Mouse (Mus musculus) hindbrain, embryonic 11.5 days (tissue): ENCODE measurements around the gene Poc5. TPM values are rescaled to one million over a fixed set of nuclear protein-coding genes. Genes with fewer than 3 reads are reported as not detected.

Source experiments
- ATAC-seq: fragments of 200-750 bp; cut with Nextera tagmentation; 2 replicates; pipeline ENCODE4 v1.8.0; 2017; ENCODE audit warnings: mild to moderate bottlenecking, moderate TSS enrichment, moderate library complexity; ENCODE audit not compliant: low FRiP score
- DNase-seq: peaks from one replicate; pipeline ENCODE4 v3.0.0-alpha.2; 2015; ENCODE audit warnings: low spot score
- H3K27ac ChIP-seq: fragments of 300-500 bp; sonication (generic); 2 replicates; pipeline ENCODE4 v1.5.1; 2014; ENCODE audit warnings: mild to moderate bottlenecking, low read depth, low read length
- H3K27me3 ChIP-seq: fragments of 300-500 bp; sonication (generic); 2 replicates; pipeline ENCODE4 v1.6.1; 2014; ENCODE audit warnings: mild to moderate bottlenecking, low read length, moderate library complexity, mixed read lengths; ENCODE audit not compliant: control insufficient read depth, insufficient read depth
- H3K36me3 ChIP-seq: fragments of 300-500 bp; sonication (generic); 2 replicates; pipeline ENCODE4 v1.6.1; 2014; ENCODE audit warnings: mild to moderate bottlenecking, low read length, moderate library complexity, mixed read lengths; ENCODE audit not compliant: control insufficient read depth, insufficient read depth
- H3K4me1 ChIP-seq: fragments of 300-500 bp; sonication (generic); replicated peaks from 2 replicates; pipeline ENCODE4 v1.6.1; 2014; ENCODE audit warnings: low read length, mixed read lengths; ENCODE audit not compliant: control insufficient read depth, insufficient read depth
- H3K4me2 ChIP-seq: fragments of 300-500 bp; sonication (generic); replicated peaks from 2 replicates; pipeline ENCODE4 v1.6.1; 2014; ENCODE audit warnings: mild to moderate bottlenecking, low read depth, low read length
- H3K4me3 ChIP-seq: fragments of 300-500 bp; sonication (generic); 2 replicates; pipeline ENCODE4 v1.5.1; 2014; ENCODE audit warnings: low read depth, low read length
- H3K9ac ChIP-seq: fragments of 300-500 bp; sonication (generic); 2 replicates; pipeline ENCODE4 v1.6.1; 2014; ENCODE audit warnings: low read depth, low read length
- H3K9me3 ChIP-seq: fragments of 300-500 bp; sonication (generic); 2 replicates; pipeline ENCODE4 v1.6.1; 2016; ENCODE audit warnings: low read length; ENCODE audit not compliant: control insufficient read depth
- WGBS: fragments of 180-500 bp; shearing (Covaris S2); extraction: QIAGEN DNeasy Blood & Tissue Kit; methylation state at CpG from one replicate; pipeline ENCODE4 v1.1.7; 2014; 5-methylcytosine and 5-hydroxymethylcytosine counted together
- polyA plus RNA-seq: library from polyadenylated mRNA; unstranded; fragments of >200 nt; fragmentation: Nextera tagmentation; extraction: Ambion mirVana; gene quantifications from 2 replicates; pipeline ENCODE4 v1.2.1, GENCODE M21; 2014

Poc5 gene
- polyA plus RNA-seq, 1 experiment from 2014 or later: 33.6 TPM

GRCm38 (mm10) chr13:96435793-96436192 is 47.7 kb downstream of the Poc5 start:
- Histone ChIP-seq H3K4me2 (no peak overlapping the region), H3K9me3 (no peaks in the 10 kb centered on the region), H3K4me1 (no peaks in the 10 kb centered on the region), H3K9ac (no peak overlapping the region), H3K4me3 (no peak overlapping the region), H3K36me3 (no peaks in the 10 kb centered on the region), H3K27me3 (no peaks in the 10 kb centered on the region), H3K27ac (no peak overlapping the region)
- DNase-seq (peak; percentile 47), ATAC-seq (no peak)
- 33% methylated on average over 11 of the region's 13 CpGs for WGBS

DNA sequence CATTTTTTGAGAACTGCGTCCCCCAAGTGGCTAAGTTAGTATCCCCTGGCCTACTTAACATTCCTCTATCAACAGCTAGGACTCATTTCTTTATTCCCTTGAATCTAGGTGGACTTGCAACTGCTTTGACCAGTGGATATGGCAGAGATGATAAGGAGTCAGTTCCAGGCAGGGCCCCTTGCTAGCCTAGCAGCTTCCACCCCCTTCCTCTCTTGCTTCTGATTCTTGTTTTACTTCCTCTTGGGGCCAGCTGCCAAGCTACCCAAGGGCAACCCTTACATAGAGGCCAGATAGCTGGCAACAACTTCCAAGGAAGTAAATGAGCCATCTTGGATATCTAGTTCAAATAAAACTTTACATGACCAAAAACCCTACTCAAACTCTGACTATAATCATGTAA is 48.8 kb downstream of the Poc5 start:
- Histone ChIP-seq H3K4me3 (no peak overlapping the region), H3K9ac (no peak overlapping the region), H3K27me3 (no peaks in the 10 kb centered on the region), H3K9me3 (no peaks in the 10 kb centered on the region), H3K36me3 (no peaks in the 10 kb centered on the region), H3K27ac (no peak overlapping the region), H3K4me2 (no peak overlapping the region), H3K4me1 (no peaks in the 10 kb centered on the region)
- WGBS: 96% methylated on average over 1 of the region's 1 CpGs
- ATAC-seq (no peak), DNase-seq (no peak)

GRCm38 (mm10) chr13:96440436-96440835 is 52.3 kb downstream of the Poc5 start:
- Histone ChIP-seq H3K36me3 (no peaks in the 10 kb centered on the region), H3K4me1 (no peaks in the 10 kb centered on the region), H3K4me2 (no peak overlapping the region), H3K4me3 (no peak overlapping the region), H3K9me3 (no peaks in the 10 kb centered on the region), H3K9ac (no peak overlapping the region), H3K27me3 (no peaks in the 10 kb centered on the region), H3K27ac (no peak overlapping the region)
- WGBS: 83% methylated on average over 4 of the region's 4 CpGs
- DNase-seq (no peak), ATAC-seq (no peak)

DNA sequence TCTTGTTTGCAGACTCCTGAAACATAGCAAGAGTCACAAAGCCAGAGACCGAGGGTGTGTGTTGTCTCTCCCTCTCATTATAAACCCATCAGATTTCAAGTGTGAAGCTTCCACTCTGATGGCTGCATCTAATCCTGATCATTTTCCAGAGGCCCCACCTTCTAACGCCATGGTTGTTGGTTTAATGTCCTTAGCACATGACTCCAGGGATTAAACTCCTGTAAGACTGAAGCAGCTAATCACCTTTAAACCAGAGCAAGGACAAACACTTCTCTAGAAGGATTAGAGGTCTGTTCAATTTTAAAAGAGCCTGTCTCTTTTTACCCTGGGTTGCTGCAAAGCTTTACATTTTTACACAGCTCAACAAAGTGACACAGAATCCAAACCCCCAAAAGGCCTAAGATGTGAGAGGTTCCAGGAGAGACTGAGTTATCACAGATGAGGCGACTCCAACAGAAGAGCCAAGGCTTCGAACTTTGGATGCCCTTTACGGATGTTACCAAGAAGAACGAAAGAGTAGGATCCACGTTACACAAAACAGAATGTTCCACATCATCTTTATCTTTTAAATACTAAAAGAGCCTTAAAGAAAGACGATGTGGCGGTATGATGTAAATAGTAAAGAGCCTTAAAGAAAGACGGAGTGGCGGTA is 62.2 kb downstream of the Poc5 start:
- DNase-seq (no peak), ATAC-seq (no peak)
- Histone ChIP-seq H3K4me1 (no peaks in the 10 kb centered on the region), H3K36me3 (no peaks in the 10 kb centered on the region), H3K27me3 (no peaks in the 10 kb centered on the region), H3K4me3 (no peak overlapping the region), H3K9me3 (no peaks in the 10 kb centered on the region), H3K9ac (no peak overlapping the region), H3K4me2 (no peak overlapping the region), H3K27ac (no peak overlapping the region)
- WGBS: 91% methylated on average over 11 of the region's 11 CpGs

DNA sequence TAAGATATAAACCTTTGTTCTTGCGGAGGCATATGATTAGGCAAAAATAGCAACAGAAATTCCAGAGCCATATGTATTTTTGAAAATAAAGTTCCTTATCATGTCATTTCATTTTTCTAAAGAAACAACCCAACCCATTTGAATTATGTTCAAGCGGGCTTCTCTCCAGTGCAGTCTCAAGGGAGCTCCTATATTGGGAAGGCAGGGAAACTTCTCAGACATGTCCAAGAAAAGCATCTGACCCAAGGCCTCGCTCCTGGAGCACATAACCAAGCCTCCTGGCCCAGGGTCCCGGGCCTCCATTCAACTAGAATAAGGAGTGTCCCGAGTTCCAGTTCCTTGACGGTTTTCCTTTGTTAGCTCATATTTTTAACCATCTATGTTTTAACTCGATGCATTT is 62.8 kb downstream of the Poc5 start:
- no peak for ATAC-seq
- H3K9ac ChIP-seq: no peak overlapping the region
- H3K4me1 ChIP-seq: no peaks in the 10 kb centered on the region
- H3K27ac ChIP-seq: no peak overlapping the region
- no peak overlapping the region for H3K4me2 ChIP-seq
- H3K27me3 ChIP-seq: no peaks in the 10 kb centered on the region
- DNase-seq: no peak
- WGBS: 95% methylated on average over 7 of the region's 7 CpGs
- H3K36me3 ChIP-seq: no peaks in the 10 kb centered on the region
- no peak overlapping the region for H3K4me3 ChIP-seq
- no peaks in the 10 kb centered on the region for H3K9me3 ChIP-seq

GRCm38 (mm10) chr13:96451386-96452140 is 63.5 kb downstream of the Poc5 start:
- Histone ChIP-seq H3K9me3 (no peaks in the 10 kb centered on the region), H3K27me3 (no peaks in the 10 kb centered on the region), H3K4me3 (no peak overlapping the region), H3K27ac (no peak overlapping the region), H3K4me2 (no peak overlapping the region), H3K36me3 (no peaks in the 10 kb centered on the region), H3K9ac (no peak overlapping the region), H3K4me1 (no peaks in the 10 kb centered on the region)
- WGBS: 92% methylated on average over 11 of the region's 11 CpGs
- ATAC-seq (no peak), DNase-seq (no peak)

DNA sequence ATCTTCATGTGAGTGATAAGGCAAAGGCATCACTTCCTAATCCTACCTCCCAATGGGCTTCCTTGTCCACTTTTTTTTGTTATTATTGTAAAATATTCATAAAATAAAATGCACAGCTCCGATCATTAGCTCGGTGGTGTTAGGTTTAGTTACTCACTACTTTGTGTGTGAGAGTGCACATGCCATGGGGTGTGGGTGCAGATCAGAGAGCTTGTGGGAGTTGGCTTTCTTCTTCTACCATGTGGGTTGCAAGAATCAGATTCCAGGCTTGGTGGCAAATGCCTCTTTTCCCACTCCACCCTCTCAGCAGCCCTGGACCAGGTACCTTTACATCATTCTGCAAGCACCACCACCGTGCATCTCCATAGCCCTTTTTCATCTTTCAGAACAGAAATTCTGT is 64.5 kb downstream of the Poc5 start:
- H3K4me3 ChIP-seq: no peak overlapping the region
- H3K36me3 ChIP-seq: no peaks in the 10 kb centered on the region
- H3K27ac ChIP-seq: no peak overlapping the region
- no peak for ATAC-seq
- 92% methylated on average over 3 of the region's 3 CpGs for WGBS
- no peaks in the 10 kb centered on the region for H3K4me1 ChIP-seq
- DNase-seq: no peak
- no peak overlapping the region for H3K4me2 ChIP-seq
- H3K9me3 ChIP-seq: no peaks in the 10 kb centered on the region
- no peak overlapping the region for H3K9ac ChIP-seq
- no peaks in the 10 kb centered on the region for H3K27me3 ChIP-seq

- WGBS: 85% methylated on average over 3 of the region's 3 CpGs
- DNase-seq (no peak), ATAC-seq (no peak)
- H3K27ac ChIP-seq: no peak overlapping the region
- H3K4me1 ChIP-seq: no peaks in the 10 kb centered on the region
- H3K4me3 ChIP-seq: no peak overlapping the region
- H3K27me3 ChIP-seq: no peaks in the 10 kb centered on the region
- H3K36me3 ChIP-seq: no peaks in the 10 kb centered on the region
- H3K9me3 ChIP-seq: no peaks in the 10 kb centered on the region
- no peak overlapping the region for H3K9ac ChIP-seq
- no peak overlapping the region for H3K4me2 ChIP-seq
These were observed 66.2 kb downstream of the Poc5 start for GRCm38 (mm10) chr13:96454288-96454687.

- ATAC-seq (no peak), DNase-seq (no peak)
- 91% methylated on average over 5 of the region's 5 CpGs for WGBS
These were observed 69.5 kb downstream of the Poc5 start for GRCm38 (mm10) chr13:96457566-96457965.

More at GRCm38 (mm10) chr13:96457566-96457965, 69.5 kb downstream of the Poc5 start:
- no peak overlapping the region for H3K4me3 ChIP-seq
- no peak overlapping the region for H3K27ac ChIP-seq
- H3K9me3 ChIP-seq: no peaks in the 10 kb centered on the region
- no peaks in the 10 kb centered on the region for H3K27me3 ChIP-seq
- no peaks in the 10 kb centered on the region for H3K4me1 ChIP-seq
- no peak overlapping the region for H3K9ac ChIP-seq
- H3K36me3 ChIP-seq: no peaks in the 10 kb centered on the region
- no peak overlapping the region for H3K4me2 ChIP-seq
